Mouse (Mus musculus): ENCODE data around the gene Pla2g2d. TPM values are rescaled to one million over a fixed set of nuclear protein-coding genes. Genes with fewer than 3 reads are reported as not detected.
"Not testable (repeated sequence)": the region's sequence is repeated elsewhere in the genome, so short reads cannot be mapped to it uniquely, and the experiment has no call there.

The Pla2g2d gene
- total RNA-seq, 4 experiments from 2014 or later, result 0.23 to 0.62 (median 0.43) TPM

DNA sequence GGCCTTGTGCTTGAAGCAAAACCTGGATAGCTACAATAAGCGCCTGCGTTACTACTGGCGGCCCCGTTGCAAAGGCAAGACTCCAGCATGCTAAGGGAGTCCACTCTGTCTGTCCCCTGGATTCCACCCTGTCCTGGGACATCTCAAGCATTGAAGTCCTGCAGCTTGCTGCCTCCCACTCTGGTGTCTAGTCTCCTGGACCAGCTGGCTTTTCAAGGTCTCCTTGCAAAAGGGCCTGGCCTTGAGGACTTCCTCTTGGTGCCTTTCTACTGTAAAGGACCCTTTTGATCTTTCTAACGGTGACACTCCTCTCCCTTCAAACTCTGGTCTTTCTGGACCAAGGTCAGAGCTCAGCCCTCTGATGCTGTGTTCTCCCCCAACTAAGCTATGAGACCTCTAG lies 4.8 kb downstream of the Pla2g2d start:
- no peak for DNase-seq (ENCODE audit: low spot score in 2 of 2)

DNA sequence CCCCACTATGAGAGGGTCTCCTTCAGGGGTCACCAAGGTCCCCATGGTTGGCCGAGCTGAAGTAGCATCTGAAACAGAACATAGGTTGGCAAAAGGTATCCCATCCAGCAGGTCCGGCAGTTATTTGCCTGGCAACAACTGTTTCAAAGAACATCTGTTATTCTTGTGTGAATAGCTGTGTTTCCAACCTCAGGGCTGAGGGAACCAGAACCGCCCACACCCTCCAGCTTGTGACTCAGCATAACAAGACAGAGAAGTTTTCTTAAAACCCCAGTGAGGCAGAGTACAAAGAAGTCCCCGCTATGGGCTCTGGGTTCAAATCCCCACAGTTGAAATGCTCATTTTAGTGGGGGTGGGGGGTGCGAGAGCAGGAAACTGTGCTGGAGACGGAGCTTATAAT lies 6.6 kb downstream of the Pla2g2d start:
- DNase-seq (ENCODE audit: low spot score in 2 of 2), result peak in 1 of 2 experiments; percentile 63

GRCm38 (mm10) chr4:138785721-138786120 lies 10.2 kb downstream of the Pla2g2d start:
- DNase-seq (ENCODE audit: low spot score in 2 of 2), result no peak

DNA sequence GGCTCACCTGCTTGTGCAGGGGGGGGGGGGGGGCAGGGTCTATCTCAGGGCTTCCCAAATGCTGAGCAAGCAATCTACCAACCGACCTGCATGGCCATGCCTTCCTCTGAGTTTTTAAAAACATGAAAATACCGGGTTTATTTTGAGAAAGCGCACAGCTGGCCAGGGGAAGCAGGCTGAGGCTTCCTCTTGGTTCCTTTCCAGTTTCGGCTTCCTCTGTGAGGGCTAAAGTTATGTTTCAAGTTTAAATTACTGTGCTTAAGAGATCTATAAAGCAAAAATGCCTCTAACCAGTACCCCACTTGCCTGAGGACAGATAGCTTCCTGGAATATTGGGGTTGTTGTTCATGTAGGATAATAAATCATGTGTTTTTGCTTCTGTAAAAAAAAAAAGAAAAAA lies 10.6 kb downstream of the Pla2g2d start:
- no peak for DNase-seq (ENCODE audit: low spot score in 2 of 2)

DNA sequence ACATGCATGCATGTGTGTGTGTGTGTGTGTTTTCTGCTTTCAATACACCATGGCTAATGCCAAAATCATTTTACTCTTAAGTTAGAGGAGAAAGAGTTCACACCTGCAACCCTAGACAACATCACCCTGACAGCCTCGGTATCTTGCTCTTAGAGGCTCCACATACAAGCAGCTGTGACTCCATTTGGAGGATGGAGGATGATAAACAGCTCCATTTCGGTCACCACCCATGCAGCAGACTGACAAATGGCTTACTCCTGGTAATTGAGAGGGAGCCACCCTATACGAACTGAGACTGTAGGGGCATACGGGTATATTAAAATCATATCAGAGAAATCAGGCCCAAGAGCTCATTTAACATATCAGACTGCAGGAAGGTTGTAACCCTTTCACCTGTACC lies 12.8 kb downstream of the Pla2g2d start:
- DNase-seq (ENCODE audit: low spot score in 2 of 2), result no peak

GRCm38 (mm10) chr4:138791452-138791851 lies 15.9 kb downstream of the Pla2g2d start:
- no peak for DNase-seq (ENCODE audit: low spot score in 2 of 2)

DNA sequence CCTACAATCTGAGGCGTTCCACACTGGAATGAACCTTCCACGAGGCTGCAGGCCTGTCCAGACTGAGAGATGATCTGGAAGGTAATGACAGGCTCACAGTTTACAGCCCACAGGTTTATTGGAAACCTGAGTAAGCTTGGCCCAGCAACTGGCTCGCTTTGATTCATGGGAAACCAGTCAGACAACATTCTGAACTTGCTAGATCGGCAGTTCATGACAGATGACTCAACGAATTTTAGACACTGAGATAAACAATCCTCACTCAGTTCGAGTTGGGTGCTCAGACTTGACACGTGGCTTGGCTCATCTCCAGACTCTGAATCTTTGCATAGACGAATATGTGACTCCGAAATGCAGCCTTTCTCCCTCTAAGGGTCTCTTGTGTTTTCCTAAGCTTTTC lies 17.1 kb downstream of the Pla2g2d start:
- DNase-seq (ENCODE audit: low spot score in 2 of 2), result no peak

GRCm38 (mm10) chr4:138793276-138793675 lies 17.7 kb downstream of the Pla2g2d start:
- DNase-seq (ENCODE audit: low spot score in 2 of 2), result peak in 1 of 2 experiments; percentile 75

DNA sequence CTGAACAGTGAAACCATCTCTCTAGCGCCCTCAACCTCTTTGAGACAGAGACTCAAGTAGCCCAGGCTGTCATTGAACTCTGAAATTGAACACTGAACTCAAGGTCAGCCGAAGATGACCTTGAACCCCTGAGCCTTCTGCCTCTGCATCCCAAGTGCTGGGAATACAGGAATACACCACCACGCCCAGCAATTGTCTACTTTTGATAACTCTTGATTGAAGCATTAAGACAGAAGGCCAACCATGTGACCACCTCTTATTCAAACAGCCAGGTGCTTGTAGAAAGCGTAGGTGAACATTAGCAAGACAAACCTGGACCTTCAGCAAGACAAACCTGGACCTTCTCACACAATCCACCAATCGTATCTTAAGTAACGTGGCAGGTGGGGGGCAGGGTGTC lies 18.8 kb downstream of the Pla2g2d start:
- DNase-seq (ENCODE audit: low spot score in 2 of 2), result no peak

DNA sequence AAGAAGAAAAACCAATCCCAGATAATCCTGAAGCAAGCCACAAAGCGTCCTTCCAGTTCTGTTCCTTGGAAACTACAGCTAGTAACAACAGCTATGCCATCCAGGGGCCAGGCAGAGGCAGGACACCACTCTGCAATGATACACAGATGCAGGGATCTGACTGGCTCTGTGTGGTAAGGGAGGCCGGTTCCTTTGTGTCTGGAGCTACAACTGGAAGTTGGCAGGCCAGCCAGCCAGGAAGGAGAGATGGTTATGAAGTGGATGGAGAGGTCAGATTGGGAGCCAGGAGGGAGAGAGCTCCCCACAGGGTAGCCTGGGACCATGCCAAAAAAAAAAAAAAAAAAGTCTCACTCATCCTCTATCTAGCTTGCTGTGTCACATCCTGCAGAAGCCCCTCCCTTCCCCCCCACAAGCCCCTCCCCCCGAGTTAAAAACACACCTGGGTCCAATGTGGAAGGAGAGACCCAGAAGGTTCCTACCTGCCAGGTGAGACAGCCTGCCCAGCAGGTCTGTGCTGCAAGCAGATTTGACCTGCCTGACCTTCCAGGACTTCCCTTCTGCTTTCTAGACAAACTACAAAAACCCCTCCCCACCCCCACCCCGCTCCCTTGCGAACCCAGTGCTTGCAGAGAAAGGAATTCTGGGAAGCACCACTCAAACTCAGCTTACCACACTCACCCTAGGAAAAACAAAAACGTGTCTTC lies 21.1 kb downstream of the Pla2g2d start:
- no peak for DNase-seq (ENCODE audit: low spot score in 2 of 2)

- DNase-seq (ENCODE audit: low spot score in 2 of 2), result peak; percentile 19
Measured at GRCm38 (mm10) chr4:138797217-138797570, 21.7 kb downstream of the Pla2g2d start.

DNA sequence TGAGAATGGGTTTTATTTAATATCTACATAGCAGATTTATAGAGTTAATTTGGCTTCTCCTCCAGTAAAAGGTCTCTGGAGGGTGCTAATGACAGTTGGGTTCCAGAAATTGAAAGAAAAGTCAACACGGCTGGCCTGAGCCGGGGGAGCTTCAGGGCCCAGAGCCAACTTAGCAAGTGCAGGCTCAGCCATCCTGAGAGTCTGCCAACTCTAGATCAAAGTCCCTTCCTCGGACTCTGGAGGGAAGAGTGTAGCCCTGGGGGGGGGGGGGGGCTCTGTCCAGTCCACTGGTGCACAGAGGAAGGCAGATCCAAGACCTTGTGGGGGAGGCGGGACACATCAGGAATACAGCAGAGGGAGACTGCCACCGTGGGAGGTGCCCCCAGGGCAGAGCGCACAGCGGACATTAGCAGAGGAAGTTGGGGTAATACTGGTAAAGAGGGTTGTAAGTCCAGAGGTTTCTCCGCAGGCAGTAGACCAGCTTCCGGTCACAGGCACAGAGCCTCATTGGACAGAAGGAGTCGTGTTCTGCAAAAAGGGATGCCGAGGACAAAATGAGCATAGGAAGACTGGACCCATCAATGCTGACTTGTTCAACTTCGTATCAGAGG lies 24.7 kb downstream of the Pla2g2d start:
- no peak for DNase-seq (ENCODE audit: low spot score in 2 of 2)

DNA sequence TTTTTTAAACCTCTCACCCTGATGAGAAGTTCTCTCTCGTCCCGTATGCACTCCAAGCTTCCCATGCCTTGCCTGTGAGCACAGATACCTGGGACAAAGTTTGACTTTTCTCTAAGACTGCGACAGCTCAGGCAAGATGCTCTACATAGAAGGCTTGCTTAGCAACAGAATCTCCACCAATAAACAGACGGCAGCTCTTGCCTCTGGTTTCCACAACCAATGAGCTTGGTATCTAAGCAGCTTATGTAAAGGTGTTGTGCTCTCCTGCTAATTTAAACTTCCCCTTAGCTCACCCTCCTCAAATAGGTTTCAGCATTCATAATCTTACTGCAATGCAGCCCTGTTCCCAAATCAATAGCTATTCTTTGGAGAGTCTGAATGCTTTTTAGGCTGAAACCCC lies 26.1 kb downstream of the Pla2g2d start:
- peak; percentile 16 to 33 for DNase-seq (ENCODE audit: low spot score in 2 of 2)

GRCm38 (mm10) chr4:138802917-138803316 lies 27.4 kb downstream of the Pla2g2d start:
- no peak for DNase-seq (ENCODE audit: low spot score in 2 of 2)

GRCm38 (mm10) chr4:138805248-138805647 lies 29.7 kb downstream of the Pla2g2d start:
- DNase-seq (ENCODE audit: low spot score in 2 of 2), result no peak

- no peak for DNase-seq (ENCODE audit: low spot score in 2 of 2)
Measured at GRCm38 (mm10) chr4:138806160-138806559, 30.6 kb downstream of the Pla2g2d start.

- no peak for DNase-seq (ENCODE audit: low spot score in 2 of 2)
Measured at GRCm38 (mm10) chr4:138806920-138807541, 31.5 kb downstream of the Pla2g2d start.

DNA sequence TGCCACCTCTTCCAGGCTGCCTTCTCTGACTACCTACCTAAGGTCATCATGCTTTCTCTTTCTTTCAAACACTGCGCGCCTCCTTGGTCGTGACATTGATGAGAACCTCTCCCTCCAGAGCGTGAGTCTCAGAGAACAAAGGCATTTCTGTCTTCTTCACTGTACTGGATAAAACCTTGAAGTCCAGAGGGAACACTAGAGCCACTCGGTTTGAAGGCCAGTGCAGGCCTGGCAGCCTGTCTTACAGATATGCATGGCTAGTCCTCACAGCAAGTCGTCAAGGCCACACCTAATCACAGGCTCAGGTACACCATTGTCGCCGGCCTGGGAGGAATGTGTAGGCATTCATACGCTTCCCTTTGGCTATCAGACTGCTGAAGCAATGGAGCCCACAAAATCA lies 40.6 kb downstream of the Pla2g2d start:
- no peak for DNase-seq (ENCODE audit: low spot score in 2 of 2)

DNA sequence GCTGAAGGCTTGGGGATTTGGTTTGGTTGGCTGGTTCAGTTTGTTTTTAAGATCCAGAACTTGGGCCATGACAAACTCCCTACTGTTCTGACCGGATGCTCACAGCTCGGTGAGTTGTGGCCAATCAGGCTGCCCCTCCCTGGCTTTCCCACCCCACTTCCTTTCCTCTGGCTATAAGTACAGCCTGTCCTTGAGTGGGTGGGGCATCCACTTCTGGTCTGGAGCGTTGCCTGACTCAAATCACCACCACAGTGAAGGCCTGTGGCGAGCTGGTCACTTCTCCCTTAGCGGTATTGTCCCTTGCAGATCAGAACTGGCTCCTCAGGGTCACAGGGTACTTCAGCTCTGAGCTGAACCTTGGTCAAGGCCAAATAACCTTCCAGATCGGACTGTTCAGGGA lies 42.2 kb downstream of the Pla2g2d start:
- DNase-seq (ENCODE audit: low spot score in 2 of 2), result no peak

DNA sequence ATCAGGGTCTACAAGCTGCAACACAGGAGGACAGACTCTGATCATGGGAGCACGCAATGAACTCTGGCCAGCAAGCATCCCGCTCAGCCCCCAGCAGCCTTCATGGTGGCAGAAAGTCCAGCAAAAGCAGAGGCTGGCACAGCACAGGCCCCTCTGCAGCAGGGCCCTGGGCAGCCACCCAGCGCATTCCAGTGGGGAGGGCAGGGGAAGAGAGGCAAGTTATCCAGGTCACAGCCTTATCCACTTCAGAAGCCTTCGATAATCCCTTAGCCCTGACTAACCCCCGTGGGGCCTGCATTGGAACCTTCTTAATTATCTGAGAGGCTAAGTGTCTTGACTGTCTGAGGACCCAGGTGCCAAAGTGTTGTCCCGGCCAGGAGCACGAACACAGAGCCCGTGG lies 43.6 kb downstream of the Pla2g2d start:
- DNase-seq (ENCODE audit: low spot score in 2 of 2), result no peak

GRCm38 (mm10) chr4:138821036-138821435 lies 45.5 kb downstream of the Pla2g2d start:
- no peak for DNase-seq (ENCODE audit: low spot score in 2 of 2)

DNA sequence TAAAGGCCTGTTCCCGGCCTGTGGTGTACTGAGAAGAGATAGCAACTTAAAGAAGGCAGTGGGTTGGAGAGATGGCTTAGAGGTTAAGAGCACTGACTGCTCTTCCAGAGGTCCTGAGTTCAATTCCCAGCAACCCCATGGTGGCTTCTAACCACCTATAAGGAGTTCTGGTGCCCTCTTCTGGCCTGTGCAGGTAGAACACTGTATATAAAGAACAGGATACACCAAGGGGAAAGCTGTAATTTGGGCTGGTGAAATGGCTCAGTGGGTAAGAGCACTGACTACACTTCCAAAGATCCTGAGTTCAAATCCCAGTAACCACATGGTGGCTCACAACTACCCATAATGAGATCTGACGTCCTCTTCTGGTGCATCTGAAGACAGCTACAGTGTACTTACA lies 48.6 kb downstream of the Pla2g2d start:
- DNase-seq (ENCODE audit: low spot score in 2 of 2), result not testable (repeated sequence)

DNA sequence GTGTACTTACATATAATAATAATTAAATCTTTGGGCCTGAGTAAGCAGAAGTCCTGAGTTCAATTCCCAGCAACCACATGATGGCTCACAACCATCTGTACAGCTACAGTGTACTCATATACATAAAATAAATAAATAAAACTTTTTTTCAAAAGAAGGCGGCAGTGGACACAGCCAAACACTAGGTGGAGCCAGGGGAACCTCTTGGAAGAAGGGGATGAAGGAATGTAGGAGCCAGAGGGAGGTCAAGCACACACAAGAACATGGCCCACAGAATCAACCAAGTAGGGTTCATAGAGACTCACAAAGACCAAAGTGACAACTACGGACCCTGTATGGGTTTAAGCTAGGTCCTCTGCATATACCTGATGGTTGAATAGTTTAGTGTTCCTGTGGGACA lies 49.1 kb downstream of the Pla2g2d start:
- no peak for DNase-seq (ENCODE audit: low spot score in 2 of 2)

Measured in layer of hippocampus, adult 8-10 months (tissue).